Mouse (Mus musculus): ENCODE results near the gene Mrvi1. TPM values are rescaled to one million over a fixed set of nuclear protein-coding genes. Genes with fewer than 3 reads are reported as not detected.

Gene Mrvi1
- polyA plus RNA-seq, 1 experiment from 2014 or later, result 1.4 TPM

DNA sequence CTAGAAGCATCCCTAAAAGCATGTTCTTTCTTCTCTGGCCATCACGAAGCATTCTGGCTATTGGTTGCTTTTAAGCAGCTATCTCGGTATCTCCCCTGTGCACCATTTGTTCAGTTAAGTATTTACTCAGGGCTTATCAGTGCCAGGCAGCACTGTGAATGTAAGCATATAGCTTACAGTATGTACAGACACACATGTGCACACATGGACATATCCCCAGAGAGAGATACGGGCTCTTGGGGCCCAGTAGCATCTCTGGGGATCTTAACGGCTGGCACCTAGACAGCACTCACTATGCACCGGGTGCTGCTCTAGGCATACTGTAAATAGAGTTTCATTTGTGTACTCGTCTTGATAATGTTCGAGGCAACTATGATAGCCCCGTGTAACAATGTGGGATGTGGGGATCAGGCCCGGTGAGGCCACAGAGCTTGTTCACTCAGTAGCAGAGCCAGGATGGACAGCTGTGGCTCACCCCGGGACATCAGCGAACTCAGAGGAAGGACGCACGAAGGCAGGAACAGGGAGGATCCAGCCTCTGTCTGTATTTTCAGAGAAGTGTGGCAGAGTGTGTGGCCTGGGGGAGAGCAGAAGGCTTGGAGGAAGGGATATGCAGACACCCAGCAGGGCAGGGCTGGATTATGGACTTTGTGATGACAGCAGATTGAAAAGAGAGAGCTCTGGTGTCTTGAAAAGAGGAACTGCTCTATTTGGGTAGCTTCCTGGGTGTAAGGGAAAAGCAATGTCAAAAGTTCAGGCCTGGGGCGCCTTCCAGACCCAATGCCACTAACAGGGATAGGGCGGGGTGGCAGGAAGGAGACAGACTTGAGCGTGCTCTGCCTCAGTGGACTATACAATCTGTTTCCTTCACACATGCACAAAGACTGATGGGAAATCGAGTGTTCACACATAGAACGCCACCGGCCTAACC lies 61.7 kb downstream of the Mrvi1 start:
- ATAC-seq (ENCODE audit: insufficient number of reproducible peaks, low FRiP score, low TSS enrichment, low read depth) (no peak), DNase-seq (ENCODE audit: low spot score) (no peak)
- Histone ChIP-seq H3K4me1 (ENCODE audit: control insufficient read depth, insufficient read depth, low read length) (peaks cover 4% of the 10 kb centered on the region; the same call in 1 of the 2 replicates), H3K9ac (ENCODE audit: low read length) (no peak overlapping the region), H3K27me3 (ENCODE audit: control insufficient read depth, insufficient read depth, low read length) (no peaks in the 10 kb centered on the region), H3K27ac (replicated peaks; ENCODE audit: low read depth, low read length) (no peak overlapping the region), H3K9me3 (ENCODE audit: control insufficient read depth, low read length) (no peaks in the 10 kb centered on the region), H3K36me3 (ENCODE audit: control insufficient read depth, insufficient read depth, low read length) (no peaks in the 10 kb centered on the region), H3K4me3 (ENCODE audit: low read depth, low read length) (no peak overlapping the region), H3K4me2 (ENCODE audit: low read depth, severe bottlenecking) (no peak overlapping the region)
- WGBS, result 86% methylated on average over 19 of the region's 19 CpGs

DNA sequence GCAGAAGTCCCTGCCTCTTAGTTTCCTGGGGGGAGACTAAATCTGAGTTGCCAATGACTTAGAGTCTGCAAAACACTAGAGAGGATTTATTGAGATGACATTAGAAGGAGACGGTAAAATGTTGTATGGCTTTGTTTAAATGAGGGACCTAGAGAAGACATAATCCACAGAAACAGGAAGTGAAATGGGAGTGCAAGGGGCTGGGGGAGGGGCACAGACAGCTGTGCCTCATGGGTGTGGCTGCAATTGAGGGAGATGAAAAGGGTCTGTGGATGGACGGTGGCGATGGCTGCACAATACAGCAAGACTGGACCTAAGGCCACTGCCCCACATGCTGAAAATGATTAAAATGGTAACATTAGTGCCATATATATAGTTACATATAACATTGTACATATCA lies 62.5 kb downstream of the Mrvi1 start:
- Histone ChIP-seq H3K9me3 (ENCODE audit: control insufficient read depth, low read length) (no peaks in the 10 kb centered on the region), H3K27me3 (ENCODE audit: control insufficient read depth, insufficient read depth, low read length) (no peaks in the 10 kb centered on the region), H3K4me2 (ENCODE audit: low read depth, severe bottlenecking) (no peak overlapping the region), H3K9ac (ENCODE audit: low read length) (no peak overlapping the region), H3K36me3 (ENCODE audit: control insufficient read depth, insufficient read depth, low read length) (no peaks in the 10 kb centered on the region), H3K4me3 (ENCODE audit: low read depth, low read length) (no peak overlapping the region), H3K27ac (replicated peaks; ENCODE audit: low read depth, low read length) (no peak overlapping the region), H3K4me1 (ENCODE audit: control insufficient read depth, insufficient read depth, low read length) (peaks cover 4% of the 10 kb centered on the region; the same call in 1 of the 2 replicates)
- WGBS, result 51% methylated on average over 3 of the region's 3 CpGs
- ATAC-seq (ENCODE audit: insufficient number of reproducible peaks, low FRiP score, low TSS enrichment, low read depth) (no peak), DNase-seq (ENCODE audit: low spot score) (no peak)

DNA sequence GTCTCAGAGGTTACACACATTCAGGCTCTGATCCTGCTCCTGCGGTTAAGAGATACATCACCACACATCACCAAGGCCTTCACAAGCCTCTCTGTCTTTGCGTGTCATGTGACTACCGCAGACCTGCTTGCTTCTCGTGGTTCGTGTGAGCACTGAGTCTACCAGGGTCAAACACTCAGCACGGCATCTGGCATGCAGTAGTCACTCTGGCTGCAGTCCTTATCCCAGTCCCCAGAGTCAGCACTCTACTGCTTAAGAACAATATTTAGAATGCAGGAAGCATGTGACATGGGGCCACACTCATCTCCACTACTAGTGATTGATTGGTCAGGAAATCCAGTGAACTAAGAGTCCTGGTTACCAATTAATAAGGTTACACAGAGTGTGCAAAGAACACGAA lies 66.3 kb downstream of the Mrvi1 start:
- no peak overlapping the region for H3K27ac ChIP-seq (replicated peaks; ENCODE audit: low read depth, low read length)
- 65% methylated on average over 7 of the region's 7 CpGs for WGBS
- H3K27me3 ChIP-seq (ENCODE audit: control insufficient read depth, insufficient read depth, low read length), result no peaks in the 10 kb centered on the region
- H3K4me1 ChIP-seq (ENCODE audit: control insufficient read depth, insufficient read depth, low read length), result peaks cover 4% of the 10 kb centered on the region; the same call in 1 of the 2 replicates
- no peak overlapping the region for H3K9ac ChIP-seq (ENCODE audit: low read length)
- H3K4me3 ChIP-seq (ENCODE audit: low read depth, low read length), result no peak overlapping the region
- DNase-seq (ENCODE audit: low spot score) (no peak), ATAC-seq (ENCODE audit: insufficient number of reproducible peaks, low FRiP score, low TSS enrichment, low read depth) (no peak)
- H3K4me2 ChIP-seq (ENCODE audit: low read depth, severe bottlenecking), result no peak overlapping the region
- H3K36me3 ChIP-seq (ENCODE audit: control insufficient read depth, insufficient read depth, low read length), result no peaks in the 10 kb centered on the region
- H3K9me3 ChIP-seq (ENCODE audit: control insufficient read depth, low read length), result no peaks in the 10 kb centered on the region

DNA sequence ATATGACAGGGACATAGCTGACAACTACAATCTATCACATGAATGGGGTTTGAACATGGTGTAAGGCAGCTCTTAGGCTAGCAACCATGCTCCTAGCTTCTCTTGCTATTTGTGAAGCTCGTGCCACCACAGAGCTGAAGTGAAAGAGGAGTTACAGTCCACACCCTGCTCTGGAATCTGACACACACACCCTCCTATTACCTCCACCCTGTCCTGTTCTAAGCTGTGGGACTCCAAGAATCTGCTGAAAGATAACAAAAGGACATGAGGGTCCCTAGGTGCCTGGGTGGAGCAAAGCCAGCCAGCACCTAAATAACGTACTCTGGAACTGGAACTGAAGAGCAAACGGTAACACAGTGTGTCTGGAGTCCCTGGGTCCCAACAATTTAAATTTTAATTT lies 67.7 kb downstream of the Mrvi1 start:
- Histone ChIP-seq H3K27ac (replicated peaks; ENCODE audit: low read depth, low read length) (no peak overlapping the region), H3K4me2 (ENCODE audit: low read depth, severe bottlenecking) (no peak overlapping the region), H3K9ac (ENCODE audit: low read length) (no peak overlapping the region), H3K27me3 (ENCODE audit: control insufficient read depth, insufficient read depth, low read length) (no peaks in the 10 kb centered on the region), H3K36me3 (ENCODE audit: control insufficient read depth, insufficient read depth, low read length) (no peaks in the 10 kb centered on the region), H3K9me3 (ENCODE audit: control insufficient read depth, low read length) (no peaks in the 10 kb centered on the region), H3K4me3 (ENCODE audit: low read depth, low read length) (no peak overlapping the region), H3K4me1 (ENCODE audit: control insufficient read depth, insufficient read depth, low read length) (0 out of 2 replicates have a peak, but pooled peaks cover under 1% of the 10 kb centered on the region)
- DNase-seq (ENCODE audit: low spot score) (no peak), ATAC-seq (ENCODE audit: insufficient number of reproducible peaks, low FRiP score, low TSS enrichment, low read depth) (no peak)
- WGBS, result 81% methylated on average over 3 of the region's 3 CpGs

DNA sequence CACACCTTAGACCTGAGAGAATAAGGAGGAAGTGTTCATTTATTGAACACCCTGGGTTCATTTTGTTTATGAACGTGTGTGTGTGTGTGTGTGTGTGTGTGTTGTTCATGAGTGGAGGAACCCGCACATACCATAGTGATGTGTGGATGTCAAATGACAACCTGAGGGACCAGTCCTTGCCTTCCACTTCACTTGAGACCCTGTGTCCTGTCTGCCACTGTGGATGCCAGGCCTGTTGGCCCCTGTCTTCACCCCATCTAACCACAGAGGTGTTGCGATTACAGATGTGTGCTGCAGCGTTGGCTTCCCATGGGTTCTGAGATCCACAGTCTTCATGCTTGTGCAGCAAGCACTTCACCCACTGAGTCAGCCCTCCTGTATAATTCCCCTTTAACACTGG lies 68.5 kb downstream of the Mrvi1 start:
- DNase-seq (ENCODE audit: low spot score) (no peak), ATAC-seq (ENCODE audit: insufficient number of reproducible peaks, low FRiP score, low TSS enrichment, low read depth) (no peak)
- no peaks in the 10 kb centered on the region for H3K9me3 ChIP-seq (ENCODE audit: control insufficient read depth, low read length)
- no peaks in the 10 kb centered on the region for H3K36me3 ChIP-seq (ENCODE audit: control insufficient read depth, insufficient read depth, low read length)
- H3K4me3 ChIP-seq (ENCODE audit: low read depth, low read length), result no peak overlapping the region
- no peak overlapping the region for H3K4me2 ChIP-seq (ENCODE audit: low read depth, severe bottlenecking)
- 95% methylated on average over 4 of the region's 4 CpGs for WGBS
- no peaks in the 10 kb centered on the region for H3K4me1 ChIP-seq (ENCODE audit: control insufficient read depth, insufficient read depth, low read length)
- H3K27me3 ChIP-seq (ENCODE audit: control insufficient read depth, insufficient read depth, low read length), result no peaks in the 10 kb centered on the region
- H3K9ac ChIP-seq (ENCODE audit: low read length), result no peak overlapping the region
- no peak overlapping the region for H3K27ac ChIP-seq (replicated peaks; ENCODE audit: low read depth, low read length)

DNA sequence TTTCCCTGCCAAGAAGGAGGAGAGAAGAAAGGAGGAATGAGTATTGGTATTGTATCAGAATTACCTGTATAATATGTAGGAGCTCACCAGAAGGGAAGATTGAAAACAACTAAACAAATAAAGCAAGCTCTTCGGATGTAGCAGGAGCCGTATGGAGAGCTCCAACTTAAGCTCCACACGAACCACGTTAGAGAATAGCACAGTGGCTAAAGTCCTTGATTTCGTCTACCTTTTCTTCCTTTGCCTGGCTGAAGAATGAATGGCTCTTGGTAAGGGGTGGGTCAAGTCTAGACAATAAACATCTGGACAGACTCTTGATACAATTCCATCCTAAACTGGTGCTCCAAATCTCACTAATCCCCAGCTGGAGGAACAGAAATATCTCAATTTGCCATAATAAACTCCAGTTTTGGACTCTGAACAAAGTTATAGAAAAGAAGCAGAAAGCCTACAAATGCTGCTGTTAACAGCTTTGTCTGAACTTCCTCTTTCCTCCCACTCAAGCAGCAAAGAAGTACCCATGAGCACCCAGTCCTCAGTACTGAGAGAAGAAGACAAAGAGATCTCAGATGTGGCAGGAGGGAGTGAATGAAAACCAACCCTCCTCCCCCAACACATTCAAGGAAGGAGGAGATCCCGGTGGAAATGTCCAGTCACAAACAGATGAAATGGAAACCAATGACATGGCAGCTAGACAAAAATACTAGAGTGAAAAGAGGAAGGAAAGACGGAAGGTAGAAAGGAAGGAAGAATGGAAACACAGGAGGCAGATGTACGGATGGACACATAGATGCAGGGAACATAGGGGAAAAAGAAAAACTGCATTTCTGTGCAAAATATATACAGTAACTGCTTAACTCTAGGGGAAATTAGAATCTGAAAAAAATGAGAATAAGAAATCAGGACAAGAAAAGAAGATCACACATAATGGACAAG lies 73.8 kb downstream of the Mrvi1 start:
- no peak overlapping the region for H3K4me2 ChIP-seq (ENCODE audit: low read depth, severe bottlenecking)
- H3K9ac ChIP-seq (ENCODE audit: low read length), result no peak overlapping the region
- ATAC-seq (ENCODE audit: insufficient number of reproducible peaks, low FRiP score, low TSS enrichment, low read depth) (no peak), DNase-seq (ENCODE audit: low spot score) (no peak)
- H3K9me3 ChIP-seq (ENCODE audit: control insufficient read depth, low read length), result no peaks in the 10 kb centered on the region
- 85% methylated on average over 8 of the region's 8 CpGs for whole genome bisulfite sequencing
- no peak overlapping the region for H3K4me3 ChIP-seq (ENCODE audit: low read depth, low read length)
- no peaks in the 10 kb centered on the region for H3K36me3 ChIP-seq (ENCODE audit: control insufficient read depth, insufficient read depth, low read length)
- H3K4me1 ChIP-seq (ENCODE audit: control insufficient read depth, insufficient read depth, low read length), result no peaks in the 10 kb centered on the region
- H3K27ac ChIP-seq (replicated peaks; ENCODE audit: low read depth, low read length), result no peak overlapping the region
- no peaks in the 10 kb centered on the region for H3K27me3 ChIP-seq (ENCODE audit: control insufficient read depth, insufficient read depth, low read length)

DNA sequence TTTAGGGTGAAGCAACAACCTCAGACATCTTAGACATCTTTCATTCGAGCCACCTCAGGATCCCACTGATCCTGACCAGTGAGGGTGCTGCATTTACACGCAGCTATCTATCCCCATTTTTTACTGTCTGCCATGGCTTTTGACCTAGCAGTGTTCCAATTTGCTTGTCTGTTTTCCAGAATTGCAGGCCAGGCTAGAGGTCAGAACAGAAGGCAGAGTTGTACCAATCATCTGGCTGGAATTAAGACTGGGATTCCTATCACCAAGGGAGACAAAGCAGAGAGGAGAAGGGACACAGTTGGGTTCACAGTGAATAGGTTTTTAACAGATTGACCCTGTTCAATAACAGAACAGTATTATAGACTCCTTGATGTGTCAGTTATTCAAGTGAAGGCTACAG lies 75.7 kb downstream of the Mrvi1 start:
- H3K4me2 ChIP-seq (ENCODE audit: low read depth, severe bottlenecking), result no peak overlapping the region
- H3K36me3 ChIP-seq (ENCODE audit: control insufficient read depth, insufficient read depth, low read length), result no peaks in the 10 kb centered on the region
- no peaks in the 10 kb centered on the region for H3K9me3 ChIP-seq (ENCODE audit: control insufficient read depth, low read length)
- DNase-seq (ENCODE audit: low spot score) (no peak), ATAC-seq (ENCODE audit: insufficient number of reproducible peaks, low FRiP score, low TSS enrichment, low read depth) (no peak)
- H3K27me3 ChIP-seq (ENCODE audit: control insufficient read depth, insufficient read depth, low read length), result no peaks in the 10 kb centered on the region
- H3K9ac ChIP-seq (ENCODE audit: low read length), result no peak overlapping the region
- H3K4me1 ChIP-seq (ENCODE audit: control insufficient read depth, insufficient read depth, low read length), result no peaks in the 10 kb centered on the region
- no peak overlapping the region for H3K27ac ChIP-seq (replicated peaks; ENCODE audit: low read depth, low read length)
- 75% methylated on average over 2 of the region's 2 CpGs for WGBS
- H3K4me3 ChIP-seq (ENCODE audit: low read depth, low read length), result no peak overlapping the region

DNA sequence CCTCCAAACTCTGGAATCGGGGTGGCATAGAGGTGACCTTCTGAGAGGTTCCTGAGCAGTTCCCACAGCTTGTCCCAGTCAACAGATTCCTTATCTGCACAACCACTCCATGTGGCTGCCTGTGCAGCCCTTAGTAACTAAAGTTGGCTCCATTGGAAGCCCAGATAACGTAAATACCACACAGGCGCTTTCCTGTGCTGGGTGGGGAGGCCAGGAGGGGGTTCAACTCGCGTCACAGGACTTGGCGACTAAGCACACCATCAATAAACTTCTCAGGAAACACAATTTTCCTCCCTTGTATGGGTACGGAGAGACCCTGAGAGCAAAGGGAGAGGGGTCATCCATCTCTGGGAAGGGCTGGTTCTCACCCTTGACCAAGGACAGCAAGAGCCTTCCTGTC lies 79.0 kb downstream of the Mrvi1 start:
- H3K4me3 ChIP-seq (ENCODE audit: low read depth, low read length), result no peak overlapping the region
- no peaks in the 10 kb centered on the region for H3K27me3 ChIP-seq (ENCODE audit: control insufficient read depth, insufficient read depth, low read length)
- H3K27ac ChIP-seq (replicated peaks; ENCODE audit: low read depth, low read length), result no peak overlapping the region
- no peaks in the 10 kb centered on the region for H3K4me1 ChIP-seq (ENCODE audit: control insufficient read depth, insufficient read depth, low read length)
- no peak for DNase-seq (ENCODE audit: low spot score)
- H3K36me3 ChIP-seq (ENCODE audit: control insufficient read depth, insufficient read depth, low read length), result no peaks in the 10 kb centered on the region
- WGBS, result 80% methylated on average over 7 of the region's 7 CpGs
- no peak for ATAC-seq (ENCODE audit: insufficient number of reproducible peaks, low FRiP score, low TSS enrichment, low read depth)
- H3K9me3 ChIP-seq (ENCODE audit: control insufficient read depth, low read length), result no peaks in the 10 kb centered on the region
- no peak overlapping the region for H3K4me2 ChIP-seq (ENCODE audit: low read depth, severe bottlenecking)
- no peak overlapping the region for H3K9ac ChIP-seq (ENCODE audit: low read length)

Data from limb, embryonic 11.5 days (tissue).